Comparison of ENCODE assay signal across 27 mouse cellular contexts in the genomic region with DNA sequence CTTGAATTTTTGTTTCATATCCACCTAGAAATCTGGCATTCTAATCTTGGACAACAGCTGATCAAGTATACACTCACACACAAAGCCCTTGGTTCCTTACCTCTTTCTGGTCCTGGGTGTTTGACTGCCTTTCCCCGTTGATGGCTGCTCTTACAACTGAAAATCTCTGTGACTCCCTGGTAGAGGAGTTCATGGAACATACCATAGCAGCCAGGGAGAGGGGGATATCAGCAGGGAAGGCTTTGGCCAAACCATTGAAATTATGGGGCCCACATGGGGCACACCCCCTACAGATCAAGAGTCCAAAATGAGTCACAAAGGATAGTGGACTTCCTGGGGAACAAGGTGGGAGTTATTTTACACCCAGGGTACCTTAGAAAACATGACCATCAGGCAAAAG. TPM values are rescaled to one million over a fixed set of nuclear protein-coding genes. Genes with fewer than 3 reads are reported as not detected.
"Had no signal": no experiment of that assay in that cellular context is flagged by ENCODE, and none has a peak within 500 bp of the region (broad histone marks: within the 10 kb centered on the region; RNA-seq: fewer than 3 reads in every experiment).

Tcp11x2 (minus strand) TSS at position 158 of the 400 bp plus-strand sequence.

- H3K27me3 ChIP-seq: liver, embryonic 15.5 days; lung, embryonic 15.5 days; neural tube, embryonic 13.5 days; neural tube, embryonic 15.5 days had no signal

- DNase-seq: liver, postnatal 0 days; lung, adult 2 months; lung, postnatal 14 days; lung, postnatal 36 days; retina, postnatal 1 day; right cerebral cortex, adult 18-20 months; right cerebral cortex, postnatal 25 days; right cerebral cortex, postnatal 4 days; spleen, adult 18-20 months; thymus, adult 18-20 months; thymus, postnatal 14 days; thymus, postnatal 36 days had no signal

- H3K9me3 ChIP-seq: liver, embryonic 15.5 days; lung, embryonic 15.5 days; megakaryocyte, embryonic 14.5 days; midbrain, embryonic 13.5 days; neural tube, embryonic 13.5 days; neural tube, embryonic 15.5 days had no signal

- H3K9ac ChIP-seq: liver, embryonic 15.5 days; liver, postnatal 0 days; lung, embryonic 15.5 days; midbrain, embryonic 13.5 days; neural tube, embryonic 13.5 days; neural tube, embryonic 15.5 days had no signal

- H3K4me3 ChIP-seq: liver, embryonic 15.5 days; lung, embryonic 15.5 days; megakaryocyte, embryonic 14.5 days; midbrain, embryonic 13.5 days; neural tube, embryonic 13.5 days; neural tube, embryonic 15.5 days had no signal

- H3K4me1 ChIP-seq: liver, embryonic 15.5 days; lung, embryonic 15.5 days; megakaryocyte, embryonic 14.5 days; midbrain, embryonic 13.5 days; neural tube, embryonic 13.5 days; neural tube, embryonic 15.5 days had no signal

- H3K4me2 ChIP-seq: liver, embryonic 15.5 days; lung, embryonic 15.5 days; midbrain, embryonic 11.5 days; midbrain, embryonic 13.5 days; neural tube, embryonic 13.5 days; neural tube, embryonic 15.5 days had no signal

- ATAC-seq: liver, postnatal 0 days; lung, postnatal 0 days; midbrain, embryonic 13.5 days; midbrain, embryonic 16.5 days had no signal

- H3K36me3 ChIP-seq: liver, embryonic 15.5 days; lung, embryonic 15.5 days; midbrain, embryonic 13.5 days; neural tube, embryonic 13.5 days; neural tube, embryonic 15.5 days had no signal

- H3K27ac ChIP-seq: liver, embryonic 15.5 days; lung, embryonic 15.5 days; macrophage; midbrain, embryonic 13.5 days; neural tube, embryonic 13.5 days; neural tube, embryonic 15.5 days had no signal

RNA-seq across cellular contexts. Expression of gene Tcp11x2, which starts in this region (rescaled TPM):
- total RNA-seq: megakaryocyte progenitor cell, adult 5-6 weeks had no signal
- polyA plus RNA-seq: liver, embryonic 15.5 days; liver, postnatal 0 days; lung, adult 2 months; lung, embryonic 15.5 days; lung, postnatal 0 days; macrophage; midbrain, embryonic 11.5 days; midbrain, embryonic 13.5 days; midbrain, embryonic 16.5 days; neural tube, embryonic 11.5 days; neural tube, embryonic 13.5 days; neural tube, embryonic 15.5 days; small intestine, adult 2 months; stomach, embryonic 14.5 days; thymus, postnatal 0 days had no signal
